Mouse (Mus musculus) stomach, embryonic 14.5 days (tissue): ENCODE measurements around the gene Ccnt2. TPM values are rescaled to one million over a fixed set of nuclear protein-coding genes. Genes with fewer than 3 reads are reported as not detected.
"Not testable (repeated sequence)": the region's sequence is repeated elsewhere in the genome, so short reads cannot be mapped to it uniquely, and the experiment has no call there.

ENCODE experiments used
- ATAC-seq: fragments of 200-750 bp; cut with Nextera tagmentation; 2 replicates; pipeline ENCODE4 v1.8.0; 2017; ENCODE audit warnings: low read depth, moderate TSS enrichment; ENCODE audit not compliant: insufficient number of reproducible peaks, insufficient read depth, low FRiP score
- H3K27ac ChIP-seq: fragments of 300-500 bp; sonication (generic); 2 replicates; pipeline ENCODE4 v1.5.1; 2014; ENCODE audit warnings: mild to moderate bottlenecking, low read length, moderate library complexity, mixed read lengths
- H3K27me3 ChIP-seq: fragments of 300-500 bp; sonication (generic); 2 replicates; pipeline ENCODE4 v1.6.1; 2014; ENCODE audit warnings: low read length, control low read depth, mixed read lengths; ENCODE audit not compliant: control insufficient read depth, insufficient read depth
- H3K36me3 ChIP-seq: fragments of 300-500 bp; sonication (generic); 2 replicates; pipeline ENCODE4 v1.6.1; 2014; ENCODE audit warnings: mild to moderate bottlenecking, control low read depth, low read length, moderate library complexity, mixed read lengths; ENCODE audit not compliant: control insufficient read depth, insufficient read depth
- H3K4me1 ChIP-seq: fragments of 300-500 bp; sonication (generic); 2 replicates; pipeline ENCODE4 v1.6.1; 2014; ENCODE audit warnings: low read length, control low read depth, mixed read lengths; ENCODE audit not compliant: control insufficient read depth, insufficient read depth
- H3K4me2 ChIP-seq: fragments of 300-500 bp; sonication (generic); replicated peaks from 2 replicates; pipeline ENCODE4 v1.6.1; 2014; ENCODE audit warnings: low read depth, low read length, control low read depth
- H3K4me3 ChIP-seq: fragments of 300-500 bp; sonication (generic); 2 replicates; pipeline ENCODE4 v1.5.1; 2014; ENCODE audit warnings: low read depth, low read length, control low read depth
- H3K9ac ChIP-seq: fragments of 300-500 bp; sonication (generic); replicated peaks from 2 replicates; pipeline ENCODE4 v1.6.1; 2014; ENCODE audit warnings: low read depth, mild to moderate bottlenecking, control low read depth, low read length, moderate library complexity, mixed read lengths
- H3K9me3 ChIP-seq: fragments of 300-500 bp; sonication (generic); 2 replicates; pipeline ENCODE4 v1.6.1; 2016; ENCODE audit warnings: low read depth, low read length, control low read depth; ENCODE audit not compliant: control insufficient read depth
- WGBS: fragments of 180-500 bp; shearing (Covaris S2); extraction: QIAGEN DNeasy Blood & Tissue Kit; methylation state at CpG from one replicate; pipeline ENCODE4 v1.1.7; 2014; 5-methylcytosine and 5-hydroxymethylcytosine counted together
- polyA plus RNA-seq: library from polyadenylated mRNA; unstranded; fragments of >200 nt; fragmentation: Nextera tagmentation; extraction: Ambion mirVana; gene quantifications from 2 replicates; pipeline ENCODE4 v1.2.1, GENCODE M21; 2014

Gene Ccnt2
- polyA plus RNA-seq, 1 experiment from 2014 or later, result 94.3 TPM

DNA sequence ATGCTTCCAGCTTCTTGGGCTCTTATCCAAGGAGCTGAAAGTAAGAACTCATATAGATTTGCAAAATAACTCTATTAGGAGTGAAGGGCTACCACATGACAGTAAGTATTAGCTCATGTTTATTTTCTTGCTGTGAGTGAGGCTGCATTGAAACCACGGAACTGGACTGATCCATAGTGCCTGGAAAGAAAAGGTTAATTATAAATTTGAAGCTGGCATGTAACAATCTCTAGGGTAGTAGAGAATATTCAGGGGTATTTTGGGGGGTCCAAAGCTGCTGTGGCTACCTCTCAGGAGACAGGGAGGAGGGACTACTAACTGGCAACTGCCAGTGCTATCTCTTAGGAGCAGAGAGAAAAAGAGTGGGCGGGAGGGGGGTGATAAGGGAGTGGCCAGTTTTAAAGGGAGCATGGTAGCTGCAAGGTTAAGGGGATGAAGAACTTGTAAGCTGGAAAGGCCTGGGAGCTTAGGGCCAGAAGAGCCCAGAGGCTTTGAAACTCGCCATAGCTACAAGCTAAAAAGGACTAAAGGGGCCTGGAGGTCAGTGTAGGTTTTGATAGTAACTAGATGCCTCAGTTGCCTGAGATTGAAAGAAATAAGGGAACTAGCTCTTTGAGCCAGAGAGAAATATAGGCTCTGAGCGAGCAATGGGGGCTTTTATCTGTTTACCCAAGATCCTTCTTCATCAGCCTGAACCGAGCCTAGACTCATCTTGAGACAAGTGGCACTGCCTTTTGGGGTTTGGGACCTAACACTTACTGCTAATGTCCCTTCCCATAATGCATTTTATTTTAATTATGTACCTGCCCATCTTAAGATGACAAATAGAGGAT, 17.4 kb upstream of the Ccnt2 start:
- Histone ChIP-seq H3K4me3 (no peak overlapping the region), H3K4me1 (no peaks in the 10 kb centered on the region), H3K9ac (no peak overlapping the region), H3K4me2 (no peak overlapping the region), H3K9me3 (no peaks in the 10 kb centered on the region), H3K27me3 (no peaks in the 10 kb centered on the region), H3K36me3 (no peaks in the 10 kb centered on the region), H3K27ac (no peak overlapping the region)
- 64% methylated on average over 5 of the region's 5 CpGs for WGBS
- peak; percentile 83; the same call in 1 of the 2 replicates for ATAC-seq

DNA sequence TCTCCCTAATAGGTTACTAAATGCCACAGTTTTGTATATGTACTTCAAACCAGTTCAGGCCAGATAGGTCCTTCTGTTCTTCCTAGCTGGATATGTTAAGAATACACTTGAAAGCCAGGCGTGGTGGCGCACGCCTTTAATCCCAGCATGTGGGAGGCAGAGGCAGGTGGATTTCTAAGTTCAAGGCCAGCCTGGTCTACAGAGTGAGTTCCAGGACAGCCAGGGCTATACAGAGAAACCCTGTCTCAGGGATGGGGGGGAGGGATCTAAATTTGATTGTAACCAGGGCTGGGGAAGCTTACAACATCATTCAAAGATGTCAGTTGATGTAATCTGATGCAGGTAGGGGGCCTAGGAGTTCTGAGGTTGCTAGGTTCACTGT, 16.8 kb upstream of the Ccnt2 start:
- not testable (repeated sequence) for H3K27me3 ChIP-seq, H3K27ac ChIP-seq, H3K4me2 ChIP-seq, H3K36me3 ChIP-seq, H3K9ac ChIP-seq, ATAC-seq, H3K9me3 ChIP-seq, H3K4me1 ChIP-seq, H3K4me3 ChIP-seq
- 89% methylated on average over 3 of the region's 3 CpGs for WGBS

DNA sequence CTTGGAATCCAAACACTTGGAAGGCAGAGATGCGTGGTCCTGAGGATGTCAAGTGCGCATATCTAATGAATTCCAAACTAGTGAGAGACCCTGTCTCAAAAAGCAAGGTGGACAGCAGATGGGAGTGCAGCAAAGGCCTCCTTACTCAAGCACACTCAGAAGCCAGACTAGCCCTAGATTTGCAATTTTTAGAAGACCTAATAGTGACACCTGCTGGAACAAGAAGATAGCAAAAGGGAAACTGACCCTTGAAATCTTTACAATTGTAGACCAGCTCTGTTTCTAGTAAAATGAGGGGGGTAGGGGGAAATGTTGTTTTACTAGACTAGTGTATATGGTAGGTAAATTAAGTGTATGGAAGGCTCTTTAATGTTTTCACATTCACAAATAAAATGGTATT, 8.5 kb upstream of the Ccnt2 start:
- H3K27ac ChIP-seq, result no peak overlapping the region
- no peak overlapping the region for H3K4me3 ChIP-seq
- H3K27me3 ChIP-seq, result no peaks in the 10 kb centered on the region
- ATAC-seq, result no peak
- H3K9me3 ChIP-seq, result no peaks in the 10 kb centered on the region
- H3K36me3 ChIP-seq, result no peaks in the 10 kb centered on the region; the same call in 1 of the 2 replicates
- H3K4me2 ChIP-seq, result no peak overlapping the region
- no peak overlapping the region for H3K9ac ChIP-seq
- H3K4me1 ChIP-seq, result no peaks in the 10 kb centered on the region
- WGBS, result 60% methylated on average over 2 of the region's 2 CpGs

DNA sequence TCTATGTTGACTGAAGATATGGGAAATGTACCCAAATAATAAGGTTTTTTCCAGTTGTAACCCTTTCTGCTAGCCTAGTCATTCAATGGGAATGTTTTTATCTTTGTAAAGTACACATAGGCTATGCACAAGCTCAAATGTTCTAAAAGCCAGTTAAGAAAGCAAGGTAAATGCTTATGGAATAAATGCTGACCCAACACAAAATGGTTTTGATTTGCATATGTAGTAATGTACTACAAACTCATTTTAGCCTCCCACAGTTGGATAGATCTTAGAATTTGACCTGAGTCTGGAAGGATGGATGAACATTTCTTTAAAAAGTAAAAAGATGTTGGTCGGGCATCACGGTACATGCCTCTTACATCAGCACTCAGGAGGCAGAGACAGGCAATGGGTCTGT, 7.2 kb upstream of the Ccnt2 start:
- ATAC-seq, result no peak
- 86% methylated on average over 2 of the region's 2 CpGs for WGBS

DNA sequence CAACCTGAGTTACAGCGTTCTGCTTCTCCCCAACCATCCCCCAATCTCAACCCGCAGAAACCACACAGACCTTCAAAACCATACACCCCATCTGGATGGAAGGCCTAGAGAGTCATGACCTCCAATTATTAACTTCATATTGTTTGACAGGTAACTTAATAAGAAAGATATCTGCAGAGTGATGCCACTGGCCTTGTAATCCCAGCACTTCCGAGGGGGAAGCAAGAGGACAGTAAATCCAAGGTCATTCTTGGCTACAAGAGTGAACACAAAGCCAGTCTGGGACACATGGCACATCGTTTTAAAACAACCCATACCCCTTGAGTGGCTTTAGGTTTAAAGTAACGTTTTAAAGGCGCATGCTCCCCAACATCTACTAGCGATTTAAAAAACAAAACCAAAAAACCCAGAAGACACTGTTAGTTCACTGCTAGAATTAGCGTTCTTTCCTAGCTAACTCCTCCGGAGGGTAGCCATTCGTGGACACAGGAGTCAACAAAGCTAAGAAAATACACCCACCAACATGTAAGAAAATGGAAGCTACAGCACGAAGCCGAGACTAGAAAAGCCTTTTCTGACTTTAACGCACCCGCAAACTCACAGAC, 664 bp upstream of the Ccnt2 start:
- Histone ChIP-seq H3K9ac (peak overlapping the region; percentile 52), H3K36me3 (no peaks in the 10 kb centered on the region; the same call in none of the 2 replicates), H3K4me1 (peaks cover 13% of the 10 kb centered on the region; the same call in 1 of the 2 replicates), H3K9me3 (no peaks in the 10 kb centered on the region), H3K27me3 (no peaks in the 10 kb centered on the region), H3K4me2 (peak overlapping the region; percentile 67), H3K4me3 (peak overlapping the region; percentile 93), H3K27ac (peak overlapping the region; percentile 87)
- no peak for ATAC-seq
- WGBS, result under 1% methylated on average over 14 of the region's 14 CpGs

More for the DNA sequence above, 7.2 kb upstream of the Ccnt2 start:
- Histone ChIP-seq H3K4me3 (no peak overlapping the region), H3K27me3 (no peaks in the 10 kb centered on the region), H3K4me2 (no peak overlapping the region), H3K36me3 (no peaks in the 10 kb centered on the region; the same call in none of the 2 replicates), H3K9me3 (no peaks in the 10 kb centered on the region), H3K9ac (no peak overlapping the region), H3K4me1 (no peaks in the 10 kb centered on the region), H3K27ac (no peak overlapping the region)

DNA sequence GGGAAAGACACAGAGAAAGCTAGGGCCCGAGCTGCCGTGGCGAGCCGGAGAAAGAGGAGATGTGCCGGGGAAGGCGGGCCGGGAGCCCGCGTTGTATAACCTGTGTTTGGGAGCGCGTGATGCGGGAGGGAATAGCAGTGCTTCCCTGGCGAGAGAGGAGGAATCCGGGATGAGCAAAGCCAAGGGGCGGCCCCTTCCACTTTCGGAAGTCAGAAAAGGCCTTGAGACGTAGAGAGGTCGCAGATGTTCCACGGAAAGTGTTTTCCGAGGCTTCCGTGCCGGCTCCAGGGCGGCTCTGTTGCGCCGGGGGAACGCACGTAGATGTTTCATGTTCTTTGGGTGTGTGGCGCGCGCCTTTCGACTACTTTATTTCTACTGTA, 527 bp downstream of the Ccnt2 start:
- Histone ChIP-seq H3K27ac (peak overlapping the region; percentile 95), H3K4me1 (peaks cover 15% of the 10 kb centered on the region; the same call in 1 of the 2 replicates), H3K9ac (peak overlapping the region; percentile 86), H3K9me3 (no peaks in the 10 kb centered on the region), H3K36me3 (no peaks in the 10 kb centered on the region; the same call in none of the 2 replicates), H3K4me3 (peak overlapping the region; percentile 93), H3K27me3 (no peaks in the 10 kb centered on the region), H3K4me2 (peak overlapping the region; percentile 76)
- under 1% methylated on average over 31 of the region's 31 CpGs for WGBS
- ATAC-seq, result 0 out of 2 replicates have a peak, but pooled peaks have one; percentile 1

DNA sequence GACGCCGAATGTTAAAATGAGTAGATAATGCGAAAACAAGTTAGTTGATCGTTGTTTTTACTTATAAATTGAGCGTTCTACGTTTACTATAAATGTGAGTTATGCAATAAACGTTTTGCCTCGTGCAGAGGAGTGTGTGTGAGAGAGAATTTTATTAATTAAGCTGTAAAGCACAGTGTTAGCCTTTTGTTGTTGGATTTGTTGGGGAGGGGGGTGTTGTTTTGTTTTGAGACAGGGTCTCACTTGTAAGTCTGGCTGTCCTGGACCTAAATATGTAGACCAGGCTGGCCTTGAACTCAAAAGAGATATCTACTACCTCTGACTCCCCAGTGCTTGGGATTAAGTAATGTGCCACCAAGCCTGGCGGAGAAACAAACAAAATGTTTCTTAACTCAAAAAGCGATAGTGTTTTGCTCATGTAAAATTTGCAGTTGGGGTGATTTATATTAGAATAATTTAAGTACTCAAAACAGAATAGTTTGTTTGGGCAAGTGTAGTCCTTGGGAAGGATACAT, 1.3 kb downstream of the Ccnt2 start:
- Histone ChIP-seq H3K4me2 (peak overlapping the region; percentile 76), H3K36me3 (no peaks in the 10 kb centered on the region; the same call in none of the 2 replicates), H3K9ac (peak overlapping the region; percentile 86), H3K27ac (no peak overlapping the region), H3K9me3 (no peaks in the 10 kb centered on the region), H3K27me3 (no peaks in the 10 kb centered on the region), H3K4me1 (peaks cover 22% of the 10 kb centered on the region; the same call in 1 of the 2 replicates), H3K4me3 (peak overlapping the region; percentile 93)
- ATAC-seq, result no peak
- 7% methylated on average over 10 of the region's 10 CpGs for WGBS

DNA sequence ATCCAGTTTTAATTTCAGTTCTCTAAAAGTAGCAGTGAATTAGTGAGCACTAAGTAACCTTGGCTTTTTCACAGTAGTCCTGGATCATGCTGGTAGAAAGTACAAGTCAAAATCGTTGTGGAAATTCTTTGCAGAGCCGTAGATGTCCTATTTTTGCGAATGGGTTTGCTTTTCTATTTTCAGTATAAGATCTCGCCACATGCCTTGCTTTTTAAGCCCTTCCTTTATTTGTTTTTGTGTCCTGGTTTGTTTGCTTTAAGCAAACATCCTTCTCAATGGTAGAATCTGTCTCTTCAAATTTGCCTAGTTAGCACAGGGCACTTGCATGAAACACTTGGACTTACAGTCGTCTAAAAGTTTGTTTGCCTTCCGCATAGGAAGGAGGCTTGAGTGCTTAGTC, 2.3 kb downstream of the Ccnt2 start:
- no peak overlapping the region for H3K9ac ChIP-seq
- WGBS, result 49% methylated on average over 6 of the region's 6 CpGs
- H3K4me2 ChIP-seq, result peak overlapping the region; percentile 76
- H3K4me1 ChIP-seq, result peaks cover 22% of the 10 kb centered on the region; the same call in 1 of the 2 replicates
- no peaks in the 10 kb centered on the region; the same call in none of the 2 replicates for H3K36me3 ChIP-seq
- H3K4me3 ChIP-seq, result peak overlapping the region; percentile 93; the same call in 1 of the 2 replicates
- H3K27me3 ChIP-seq, result no peaks in the 10 kb centered on the region
- ATAC-seq, result no peak
- no peaks in the 10 kb centered on the region for H3K9me3 ChIP-seq
- H3K27ac ChIP-seq, result no peak overlapping the region
